Mouse (Mus musculus) erythroblast, embryonic 14.5 days (primary cell): Measurements from ENCODE around the gene Ascc1. TPM values are rescaled to one million over a fixed set of nuclear protein-coding genes. Genes with fewer than 3 reads are reported as not detected.
"Not testable (repeated sequence)": the region's sequence is repeated elsewhere in the genome, so short reads cannot be mapped to it uniquely, and the experiment has no call there.

Experiments used
- H3K27me3 ChIP-seq: 2 replicates; pipeline ENCODE4 v1.6.1; 2012; ENCODE audit warnings: inconsistent platforms; ENCODE audit not compliant: control insufficient read depth
- H3K36me3 ChIP-seq: 2 replicates; pipeline ENCODE4 v1.6.1; 2012; ENCODE audit warnings: mild to moderate bottlenecking, inconsistent platforms; ENCODE audit not compliant: control insufficient read depth
- H3K4me1 ChIP-seq: 2 replicates; pipeline ENCODE4 v1.6.1; 2012; ENCODE audit warnings: inconsistent platforms; ENCODE audit not compliant: control insufficient read depth
- H3K4me3 ChIP-seq: replicated peaks from 2 replicates; pipeline ENCODE3; 2012; ENCODE audit warnings: moderate library complexity, mild to moderate bottlenecking, inconsistent platforms
- H3K9me3 ChIP-seq: 2 replicates; pipeline ENCODE4 v1.6.1; 2012; ENCODE audit warnings: low read length, inconsistent platforms, mixed read lengths; ENCODE audit not compliant: control insufficient read depth
- GATA1 ChIP-seq: IDR thresholded peaks from 2 replicates; pipeline ENCODE4 v1.6.1; 2012; ENCODE audit warnings: low read length, inconsistent platforms, mixed read lengths
- TAL1 ChIP-seq: IDR thresholded peaks from 3 replicates; pipeline ENCODE4 v1.6.1; 2012; ENCODE audit warnings: low read length, inconsistent platforms, mixed read lengths
- polyA plus RNA-seq: library from polyadenylated mRNA; stranded (reverse); fragments of >175 nt; gene quantifications from 2 replicates; pipeline ENCODE4 v1.2.3, GENCODE M21; 2012

Gene Ascc1
- polyA plus RNA-seq, 1 experiment = 7.4 TPM

- no peaks in the 10 kb centered on the region for H3K27me3 ChIP-seq
- no peak for TF ChIP-seq GATA1
- TF ChIP-seq TAL1 = no peak
- 0 out of 2 replicates have a peak, but pooled peaks cover 2% of the 10 kb centered on the region for H3K4me1 ChIP-seq
- no peaks in the 10 kb centered on the region for H3K9me3 ChIP-seq
- H3K36me3 ChIP-seq = peaks cover 25% of the 10 kb centered on the region
- no peak overlapping the region for H3K4me3 ChIP-seq
Observed at GRCm38 (mm10) chr10:59981792-59982191, 20.8 kb upstream of the Ascc1 start.

GRCm38 (mm10) chr10:59982379-59982873, 20.2 kb upstream of the Ascc1 start:
- H3K4me3 ChIP-seq = no peak overlapping the region
- 0 out of 2 replicates have a peak, but pooled peaks cover 2% of the 10 kb centered on the region for H3K4me1 ChIP-seq
- peaks cover 31% of the 10 kb centered on the region for H3K36me3 ChIP-seq
- no peak for TF ChIP-seq GATA1
- no peak for TF ChIP-seq TAL1
- no peaks in the 10 kb centered on the region for H3K9me3 ChIP-seq
- H3K27me3 ChIP-seq = no peaks in the 10 kb centered on the region

- Histone ChIP-seq H3K4me1 (no peaks in the 10 kb centered on the region), H3K27me3 (no peaks in the 10 kb centered on the region), H3K4me3 (no peak overlapping the region), H3K9me3 (no peaks in the 10 kb centered on the region), H3K36me3 (peaks cover 87% of the 10 kb centered on the region)
- TF ChIP-seq TAL1 = no peak
- TF ChIP-seq GATA1 = no peak
Observed at GRCm38 (mm10) chr10:59988036-59988435, 14.6 kb upstream of the Ascc1 start.

- TF ChIP-seq TAL1 (no peak), GATA1 (no peak)
- peaks cover 91% of the 10 kb centered on the region for H3K36me3 ChIP-seq
Observed at GRCm38 (mm10) chr10:59990393-59990792, 12.2 kb upstream of the Ascc1 start.

GRCm38 (mm10) chr10:59991262-59991880, 11.2 kb upstream of the Ascc1 start:
- TF ChIP-seq TAL1 = no peak
- TF ChIP-seq GATA1 = no peak
- H3K27me3 ChIP-seq = no peaks in the 10 kb centered on the region
- peaks cover 92% of the 10 kb centered on the region for H3K36me3 ChIP-seq
- H3K9me3 ChIP-seq = no peaks in the 10 kb centered on the region
- no peaks in the 10 kb centered on the region for H3K4me1 ChIP-seq
- H3K4me3 ChIP-seq = no peak overlapping the region

More at GRCm38 (mm10) chr10:59990393-59990792, 12.2 kb upstream of the Ascc1 start:
- Histone ChIP-seq H3K4me3 (no peak overlapping the region), H3K4me1 (no peaks in the 10 kb centered on the region), H3K27me3 (no peaks in the 10 kb centered on the region), H3K9me3 (no peaks in the 10 kb centered on the region)

- Histone ChIP-seq H3K27me3 (no peaks in the 10 kb centered on the region), H3K9me3 (no peaks in the 10 kb centered on the region), H3K4me1 (no peaks in the 10 kb centered on the region), H3K36me3 (peaks cover 93% of the 10 kb centered on the region), H3K4me3 (no peak overlapping the region)
- TF ChIP-seq GATA1 (no peak), TAL1 (no peak)
Observed at GRCm38 (mm10) chr10:59992024-59992423, 10.6 kb upstream of the Ascc1 start.

GRCm38 (mm10) chr10:59993813-59994212, 8.8 kb upstream of the Ascc1 start:
- H3K27me3 ChIP-seq, H3K9me3 ChIP-seq, H3K4me3 ChIP-seq, H3K4me1 ChIP-seq: not testable (repeated sequence)
- TF ChIP-seq TAL1 = peak; percentile 32; the same call in 1 of the 3 replicates
- peaks cover 76% of the 10 kb centered on the region for H3K36me3 ChIP-seq

- H3K4me1 ChIP-seq = peaks cover 19% of the 10 kb centered on the region
- peaks cover 70% of the 10 kb centered on the region for H3K36me3 ChIP-seq
- H3K4me3 ChIP-seq = no peak overlapping the region
- no peaks in the 10 kb centered on the region for H3K9me3 ChIP-seq
- TF ChIP-seq TAL1 (no peak), GATA1 (no peak)
- H3K27me3 ChIP-seq = no peaks in the 10 kb centered on the region
Observed at GRCm38 (mm10) chr10:59995889-59996288, 6.7 kb upstream of the Ascc1 start.

- H3K4me3 ChIP-seq = no peak overlapping the region
- H3K9me3 ChIP-seq = no peaks in the 10 kb centered on the region
- peaks cover 61% of the 10 kb centered on the region for H3K36me3 ChIP-seq
- no peak for TF ChIP-seq TAL1
- peaks cover 32% of the 10 kb centered on the region for H3K4me1 ChIP-seq
- H3K27me3 ChIP-seq = no peaks in the 10 kb centered on the region
Observed at GRCm38 (mm10) chr10:59997591-59997990, 5.0 kb upstream of the Ascc1 start.

GRCm38 (mm10) chr10:59999057-59999456, 3.5 kb upstream of the Ascc1 start:
- no peak overlapping the region for H3K4me3 ChIP-seq
- H3K27me3 ChIP-seq = no peaks in the 10 kb centered on the region
- peaks cover 41% of the 10 kb centered on the region for H3K4me1 ChIP-seq
- peaks cover 49% of the 10 kb centered on the region for H3K36me3 ChIP-seq
- TF ChIP-seq TAL1 (no peak), GATA1 (no peak)
- H3K9me3 ChIP-seq = no peaks in the 10 kb centered on the region

GRCm38 (mm10) chr10:60001663-60002062, 942 bp upstream of the Ascc1 start:
- Histone ChIP-seq H3K4me1 (peaks cover 41% of the 10 kb centered on the region), H3K36me3 (peaks cover 26% of the 10 kb centered on the region), H3K4me3 (peak overlapping the region; percentile 70)
- not testable (repeated sequence) for H3K27me3 ChIP-seq, H3K9me3 ChIP-seq
